Mouse (Mus musculus) thymus, adult 18-20 months (tissue): ENCODE measurements around the gene Ssbp3.

Experiments
- DNase-seq, 2 experiments: peaks; one replicate each; pipeline ENCODE4 v3.0.0; 2022; ENCODE audit warnings: mixed read lengths in 2 of 2

Ssbp3 gene

GRCm38 (mm10) chr4:106910201-106911172 is at the start of gene Ssbp3:
TSS of gene Ssbp3 (plus strand) at chr4:106910701.
- peak; percentile 40 to 66 for DNase-seq

DNA sequence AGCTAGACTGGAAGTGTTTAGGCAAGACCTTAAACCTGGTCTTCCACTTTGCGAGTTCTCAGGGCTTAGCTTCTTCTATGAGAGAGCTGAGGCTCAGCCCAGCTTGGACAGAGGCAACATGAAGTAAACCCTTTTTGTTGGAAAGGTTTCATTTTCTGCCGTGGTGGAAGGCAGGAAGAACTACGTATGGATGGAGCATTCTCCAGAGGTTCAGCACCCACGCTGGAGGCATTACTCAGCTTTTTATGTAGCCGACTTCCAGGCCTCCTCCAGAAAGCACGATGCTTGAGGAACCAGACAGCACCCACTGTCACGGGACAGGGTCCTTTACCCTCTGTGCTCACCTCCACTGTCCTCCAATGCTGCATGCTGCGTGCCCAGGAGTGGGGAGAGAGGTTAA is 48.6 kb upstream of the Ssbp3 start:
- DNase-seq: no peak

DNA sequence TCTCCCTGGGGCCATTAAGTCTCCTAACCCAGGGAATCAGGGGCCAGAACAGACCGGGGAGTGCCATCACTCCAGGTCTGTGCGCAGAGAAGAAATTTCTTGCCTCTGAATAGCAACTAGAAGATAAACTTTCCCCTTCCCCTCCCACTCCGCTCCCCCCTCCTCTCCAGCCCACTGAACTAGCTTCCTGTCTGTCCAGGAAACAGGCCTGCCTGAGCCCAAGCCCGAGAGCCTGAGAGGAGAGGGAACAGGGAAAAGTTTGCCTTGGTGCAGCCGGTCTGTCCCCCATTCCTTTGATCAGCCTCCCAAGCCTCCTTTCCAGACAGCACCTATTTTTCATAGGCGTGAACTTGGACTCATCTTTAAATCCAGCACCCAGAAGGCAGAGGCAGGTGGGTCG is 48.2 kb upstream of the Ssbp3 start:
- no peak for DNase-seq

- DNase-seq: no peak
Observed at GRCm38 (mm10) chr4:106862767-106863370, 47.6 kb upstream of the Ssbp3 start.

- DNase-seq: no peak
Observed at GRCm38 (mm10) chr4:106865415-106866110, 44.9 kb upstream of the Ssbp3 start.

- DNase-seq: no peak
Observed at GRCm38 (mm10) chr4:106866381-106866780, 44.1 kb upstream of the Ssbp3 start.

GRCm38 (mm10) chr4:106866845-106867244 is 43.7 kb upstream of the Ssbp3 start:
- no peak for DNase-seq

- DNase-seq: no peak
Observed at GRCm38 (mm10) chr4:106868737-106869438, 41.6 kb upstream of the Ssbp3 start.

- DNase-seq: no peak
Observed at GRCm38 (mm10) chr4:106869539-106869951, 41.0 kb upstream of the Ssbp3 start.

- no peak for DNase-seq
Observed at GRCm38 (mm10) chr4:106870556-106870955, 39.9 kb upstream of the Ssbp3 start.

DNA sequence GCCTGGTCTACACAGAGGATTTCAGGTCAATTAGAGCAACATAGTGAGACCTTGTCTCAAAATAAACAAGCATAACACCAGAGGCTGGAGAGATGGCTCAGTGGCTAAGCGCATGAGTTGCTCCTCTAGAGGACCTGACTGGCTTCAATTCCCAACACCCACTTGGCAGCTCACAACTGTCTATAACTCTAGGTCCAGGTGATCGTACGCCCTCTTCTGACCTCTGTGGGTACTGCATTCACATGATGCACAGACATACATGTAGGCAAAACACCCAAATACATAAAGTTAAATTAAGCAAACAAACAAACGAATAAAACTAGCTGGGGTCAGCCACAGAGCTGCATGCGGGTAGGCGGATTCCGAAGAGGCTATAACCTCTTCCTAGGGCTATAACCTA is 36.0 kb upstream of the Ssbp3 start:
- DNase-seq: no peak

GRCm38 (mm10) chr4:106881101-106881500 is 29.4 kb upstream of the Ssbp3 start:
- DNase-seq: no peak

GRCm38 (mm10) chr4:106883149-106883548 is 27.4 kb upstream of the Ssbp3 start:
- DNase-seq: no peak

GRCm38 (mm10) chr4:106886307-106887085 is 24.0 kb upstream of the Ssbp3 start:
- no peak for DNase-seq

- DNase-seq: no peak
Observed at GRCm38 (mm10) chr4:106896086-106896485, 14.4 kb upstream of the Ssbp3 start.

DNA sequence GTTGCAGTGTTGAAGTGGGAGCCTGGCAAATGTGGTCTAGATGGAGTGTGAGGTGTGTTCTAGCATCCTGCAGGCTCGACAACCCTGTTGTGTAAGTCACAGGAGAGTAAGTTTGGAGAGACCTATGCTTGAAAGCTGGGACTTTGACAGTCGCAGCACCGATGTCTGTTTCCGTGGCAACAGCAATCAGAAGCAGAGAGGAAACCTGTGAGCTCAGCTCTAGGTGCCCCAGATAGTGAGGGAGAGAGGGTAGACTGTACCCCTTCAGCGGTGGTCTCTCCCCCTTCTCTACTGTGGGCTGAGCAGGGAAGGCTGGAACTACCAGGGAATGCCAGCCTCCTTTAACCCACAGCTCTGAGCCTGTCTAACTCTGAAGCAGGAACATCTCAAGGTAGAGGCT is 11.6 kb upstream of the Ssbp3 start:
- no peak for DNase-seq

- DNase-seq: no peak
Observed at GRCm38 (mm10) chr4:106899471-106899870, 11.0 kb upstream of the Ssbp3 start.

DNA sequence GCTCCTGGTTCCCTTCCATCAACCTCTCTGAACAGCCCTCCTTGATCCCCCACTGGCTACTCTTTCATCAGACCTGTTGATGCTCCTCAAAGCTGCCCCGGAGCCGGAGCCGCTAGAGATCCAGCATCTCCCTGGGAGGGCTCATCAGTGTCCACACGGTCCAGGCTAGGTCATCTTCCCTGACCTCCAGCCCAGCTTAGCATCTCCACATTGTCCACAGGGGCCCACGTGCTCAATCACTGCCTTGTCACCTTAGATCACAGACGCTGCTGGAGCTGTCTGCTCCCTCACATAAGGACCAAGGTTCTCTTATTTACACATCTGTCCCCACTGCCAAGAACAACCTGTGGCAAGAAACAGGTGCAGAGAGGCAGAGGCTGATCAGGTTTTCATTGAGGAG is 9.8 kb upstream of the Ssbp3 start:
- DNase-seq: no peak

GRCm38 (mm10) chr4:106901610-106902009 is 8.9 kb upstream of the Ssbp3 start:
- DNase-seq: no peak

DNA sequence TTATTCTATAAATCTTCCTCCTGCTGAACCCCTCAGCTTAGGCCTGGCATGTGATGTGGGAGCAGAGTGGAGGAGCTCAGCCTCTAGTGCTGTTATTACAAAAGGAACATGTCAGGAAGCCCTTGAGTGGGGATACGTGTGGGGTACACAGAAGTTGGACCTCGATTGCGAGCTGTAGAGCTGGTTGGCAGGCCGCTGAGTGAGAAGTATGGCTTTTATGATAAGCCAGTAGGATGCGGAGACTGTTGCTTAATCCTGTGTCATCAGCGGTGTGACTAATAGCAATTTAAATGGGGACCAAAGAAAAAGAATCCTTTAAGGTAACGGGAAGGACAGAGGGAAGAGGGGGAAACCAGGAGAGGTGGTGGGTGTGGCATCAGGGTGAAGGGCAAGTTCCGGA is 8.3 kb upstream of the Ssbp3 start:
- no peak for DNase-seq

- DNase-seq: no peak
Observed at GRCm38 (mm10) chr4:106905898-106906297, 4.6 kb upstream of the Ssbp3 start.
